Mouse (Mus musculus) midbrain, embryonic 13.5 days (tissue): ENCODE measurements around the gene Sytl2. TPM values are rescaled to one million over a fixed set of nuclear protein-coding genes. Genes with fewer than 3 reads are reported as not detected.

Experiments used
- ATAC-seq: fragments of 200-750 bp; cut with Nextera tagmentation; 2 replicates; pipeline ENCODE4 v1.8.0; 2017; ENCODE audit warnings: mild to moderate bottlenecking, moderate TSS enrichment, moderate library complexity
- H3K27ac ChIP-seq: fragments of 300-500 bp; sonication (generic); 2 replicates; pipeline ENCODE4 v1.5.1; 2015; ENCODE audit warnings: inconsistent platforms, mild to moderate bottlenecking, moderate library complexity
- H3K27me3 ChIP-seq: fragments of 300-500 bp; sonication (generic); 2 replicates; pipeline ENCODE4 v1.6.1; 2015; ENCODE audit warnings: mild to moderate bottlenecking, inconsistent platforms
- H3K36me3 ChIP-seq: fragments of 300-500 bp; sonication (generic); 2 replicates; pipeline ENCODE4 v1.6.1; 2015; ENCODE audit warnings: mild to moderate bottlenecking, inconsistent platforms
- H3K4me1 ChIP-seq: fragments of 300-500 bp; sonication (generic); replicated peaks from 2 replicates; pipeline ENCODE4 v1.6.1; 2015; ENCODE audit warnings: inconsistent platforms
- H3K4me2 ChIP-seq: fragments of 300-500 bp; sonication (generic); replicated peaks from 2 replicates; pipeline ENCODE4 v1.6.1; 2015; ENCODE audit warnings: moderate library complexity, mild to moderate bottlenecking, inconsistent platforms
- H3K4me3 ChIP-seq: fragments of 300-500 bp; sonication (generic); replicated peaks from 2 replicates; pipeline ENCODE4 v1.5.1; 2015; ENCODE audit warnings: mild to moderate bottlenecking, inconsistent platforms
- H3K9ac ChIP-seq: fragments of 300-500 bp; sonication (generic); replicated peaks from 2 replicates; pipeline ENCODE4 v1.6.1; 2015; ENCODE audit warnings: mild to moderate bottlenecking, inconsistent platforms
- H3K9me3 ChIP-seq: fragments of 300-500 bp; sonication (generic); 2 replicates; pipeline ENCODE4 v1.6.1; 2016; ENCODE audit warnings: mild to moderate bottlenecking, inconsistent platforms
- WGBS: fragments of 180-500 bp; shearing (Covaris S2); methylation state at CpG from one replicate; pipeline ENCODE4 v1.1.7; 2015; 5-methylcytosine and 5-hydroxymethylcytosine counted together
- polyA plus RNA-seq: library from polyadenylated mRNA; unstranded; fragments of >200 nt; fragmentation: Nextera tagmentation; extraction: Ambion mirVana; gene quantifications from 2 replicates; pipeline ENCODE4 v1.2.1, GENCODE M21; 2015

Sytl2 gene
- polyA plus RNA-seq, 1 experiment from 2014 or later, result 2.4 TPM

- Histone ChIP-seq H3K4me2 (no peak overlapping the region), H3K36me3 (no peaks in the 10 kb centered on the region), H3K4me3 (no peak overlapping the region), H3K9ac (no peak overlapping the region), H3K4me1 (peaks cover 11% of the 10 kb centered on the region), H3K27ac (no peak overlapping the region), H3K27me3 (no peaks in the 10 kb centered on the region), H3K9me3 (no peaks in the 10 kb centered on the region)
- WGBS, result 18% methylated on average over 3 of the region's 3 CpGs
- no peak for ATAC-seq
Observed at GRCm38 (mm10) chr7:90389765-90390164, 87.7 kb downstream of the Sytl2 start.

- H3K4me1 ChIP-seq, result no peaks in the 10 kb centered on the region
- H3K27me3 ChIP-seq, result no peaks in the 10 kb centered on the region
- H3K36me3 ChIP-seq, result no peaks in the 10 kb centered on the region
- no peak for ATAC-seq
- H3K9me3 ChIP-seq, result no peaks in the 10 kb centered on the region
- H3K27ac ChIP-seq, result no peak overlapping the region
- H3K4me3 ChIP-seq, result no peak overlapping the region
- no peak overlapping the region for H3K9ac ChIP-seq
- 64% methylated on average over 4 of the region's 4 CpGs for WGBS
- H3K4me2 ChIP-seq, result no peak overlapping the region
Observed at GRCm38 (mm10) chr7:90395073-90395472, 93.0 kb downstream of the Sytl2 start.

GRCm38 (mm10) chr7:90395928-90396327 lies 93.9 kb downstream of the Sytl2 start:
- WGBS, result 68% methylated on average over 5 of the region's 5 CpGs
- H3K4me3 ChIP-seq, result no peak overlapping the region
- no peaks in the 10 kb centered on the region for H3K4me1 ChIP-seq
- no peak overlapping the region for H3K9ac ChIP-seq
- no peak overlapping the region for H3K4me2 ChIP-seq
- H3K9me3 ChIP-seq, result no peaks in the 10 kb centered on the region
- no peaks in the 10 kb centered on the region for H3K27me3 ChIP-seq
- no peak for ATAC-seq
- H3K36me3 ChIP-seq, result no peaks in the 10 kb centered on the region
- H3K27ac ChIP-seq, result no peak overlapping the region

GRCm38 (mm10) chr7:90409934-90410333 lies 107.9 kb downstream of the Sytl2 start:
- Histone ChIP-seq H3K27ac (no peak overlapping the region), H3K9me3 (no peaks in the 10 kb centered on the region), H3K4me2 (no peak overlapping the region), H3K9ac (no peak overlapping the region), H3K27me3 (no peaks in the 10 kb centered on the region), H3K36me3 (no peaks in the 10 kb centered on the region), H3K4me1 (no peaks in the 10 kb centered on the region), H3K4me3 (no peak overlapping the region)
- ATAC-seq, result no peak
- WGBS, result 48% methylated on average over 3 of the region's 3 CpGs

GRCm38 (mm10) chr7:90426020-90427001 lies 124.3 kb downstream of the Sytl2 start, which contains the start of gene Ccdc89:
TSS of gene Ccdc89 (plus strand) at chr7:90426577.
- H3K27me3 ChIP-seq, result no peaks in the 10 kb centered on the region
- H3K27ac ChIP-seq, result peak within 1 kb of the TSS; percentile 65
- H3K4me2 ChIP-seq, result peak within 1 kb of the TSS; percentile 73
- peak within 1 kb of the TSS; percentile 56 for H3K9ac ChIP-seq
- peak within 1 kb of the TSS; percentile 43 for H3K4me3 ChIP-seq
- ATAC-seq, result peak; percentile 100
- WGBS, result 20% methylated on average over 29 of the region's 29 CpGs
- no peaks in the 10 kb centered on the region for H3K9me3 ChIP-seq
- no peaks in the 10 kb centered on the region for H3K36me3 ChIP-seq
- peaks cover 7% of the 10 kb centered on the region for H3K4me1 ChIP-seq

- Histone ChIP-seq H3K27me3 (no peaks in the 10 kb centered on the region), H3K36me3 (no peaks in the 10 kb centered on the region), H3K9ac (peak overlapping the region; percentile 56), H3K4me2 (peak overlapping the region; percentile 73), H3K27ac (no peak overlapping the region), H3K9me3 (no peaks in the 10 kb centered on the region), H3K4me1 (peaks cover 7% of the 10 kb centered on the region), H3K4me3 (peak overlapping the region; percentile 43)
- WGBS, result 66% methylated on average over 9 of the region's 9 CpGs
- no peak for ATAC-seq
Observed at GRCm38 (mm10) chr7:90427006-90427405, 125.0 kb downstream of the Sytl2 start.

GRCm38 (mm10) chr7:90432221-90432620 lies 130.2 kb downstream of the Sytl2 start:
- no peak for ATAC-seq
- Histone ChIP-seq H3K4me1 (peaks cover under 1% of the 10 kb centered on the region), H3K27ac (no peak overlapping the region), H3K9me3 (no peaks in the 10 kb centered on the region), H3K4me3 (no peak overlapping the region), H3K4me2 (no peak overlapping the region), H3K9ac (no peak overlapping the region), H3K36me3 (no peaks in the 10 kb centered on the region), H3K27me3 (no peaks in the 10 kb centered on the region)

GRCm38 (mm10) chr7:90440044-90440443 lies 138.0 kb downstream of the Sytl2 start:
- no peak overlapping the region for H3K4me3 ChIP-seq
- H3K4me2 ChIP-seq, result no peak overlapping the region
- no peak overlapping the region for H3K9ac ChIP-seq
- H3K4me1 ChIP-seq, result peaks cover 5% of the 10 kb centered on the region; the same call in 1 of the 2 replicates
- H3K27me3 ChIP-seq, result no peaks in the 10 kb centered on the region
- no peaks in the 10 kb centered on the region for H3K9me3 ChIP-seq
- WGBS, result 94% methylated on average over 4 of the region's 4 CpGs
- ATAC-seq, result no peak
- no peak overlapping the region for H3K27ac ChIP-seq
- no peaks in the 10 kb centered on the region for H3K36me3 ChIP-seq

- Histone ChIP-seq H3K4me3 (peak overlapping the region; percentile 77), H3K4me2 (peak overlapping the region; percentile 57), H3K9ac (peak overlapping the region; percentile 61), H3K9me3 (no peaks in the 10 kb centered on the region), H3K36me3 (no peaks in the 10 kb centered on the region), H3K27me3 (no peaks in the 10 kb centered on the region), H3K4me1 (peaks cover 12% of the 10 kb centered on the region), H3K27ac (peak overlapping the region; percentile 99)
- WGBS, result 5% methylated on average over 4 of the region's 4 CpGs
- peak; percentile 11 for ATAC-seq
Observed at GRCm38 (mm10) chr7:90442070-90442469, 140.0 kb downstream of the Sytl2 start.

- H3K4me2 ChIP-seq, result peak within 1 kb of the TSS; percentile 97
- peak within 1 kb of the TSS; percentile 99 for H3K27ac ChIP-seq
- no peaks in the 10 kb centered on the region for H3K9me3 ChIP-seq
- H3K36me3 ChIP-seq, result peaks cover 2% of the 10 kb centered on the region; the same call in 1 of the 2 replicates
- H3K9ac ChIP-seq, result peak within 1 kb of the TSS; percentile 99
- H3K4me1 ChIP-seq, result peaks cover 12% of the 10 kb centered on the region
- H3K27me3 ChIP-seq, result no peaks in the 10 kb centered on the region
- 0% methylated on average over 49 of the region's 54 CpGs for WGBS
- ATAC-seq, result peak; percentile 95
- peak within 1 kb of the TSS; percentile 77 for H3K4me3 ChIP-seq
Observed at GRCm38 (mm10) chr7:90442518-90443080, 140.5 kb downstream of the Sytl2 start, which contains the start of gene Crebzf. TSS of gene Crebzf (plus strand) at chr7:90442729.

- Histone ChIP-seq H3K9me3 (no peaks in the 10 kb centered on the region), H3K27me3 (no peaks in the 10 kb centered on the region), H3K4me1 (peaks cover 12% of the 10 kb centered on the region), H3K36me3 (peaks cover 3% of the 10 kb centered on the region; the same call in 1 of the 2 replicates), H3K4me2 (peak overlapping the region; percentile 97), H3K9ac (peak overlapping the region; percentile 99), H3K4me3 (peak overlapping the region; percentile 77), H3K27ac (peak overlapping the region; percentile 99)
- under 1% methylated on average over 114 of the region's 123 CpGs for WGBS
- ATAC-seq, result peak; percentile 73
Observed at GRCm38 (mm10) chr7:90443101-90444091, 141.3 kb downstream of the Sytl2 start.
